Mouse (Mus musculus) CD4-positive, CD25-positive, alpha-beta regulatory T cell, adult 2 months (primary cell): ENCODE data around the gene Ppt1.
"Not testable (repeated sequence)": the region's sequence is repeated elsewhere in the genome, so short reads cannot be mapped to it uniquely, and the experiment has no call there.

Experiments
- DNase-seq: peaks from one replicate; pipeline ENCODE4 v3.0.0-alpha.2; 2012; ENCODE audit warnings: low read depth, low spot score

Ppt1 gene

GRCm38 (mm10) chr4:122835530-122836402 lies at the start of gene Ppt1:
TSS of gene Ppt1 (plus strand) at chr4:122836242.
- DNase-seq, result peak; percentile 94

- no peak for DNase-seq
These were observed 46.5 kb upstream of the Ppt1 start for GRCm38 (mm10) chr4:122789335-122790089.

GRCm38 (mm10) chr4:122808108-122808507 lies 27.9 kb upstream of the Ppt1 start:
- peak; percentile 85 for DNase-seq

DNA sequence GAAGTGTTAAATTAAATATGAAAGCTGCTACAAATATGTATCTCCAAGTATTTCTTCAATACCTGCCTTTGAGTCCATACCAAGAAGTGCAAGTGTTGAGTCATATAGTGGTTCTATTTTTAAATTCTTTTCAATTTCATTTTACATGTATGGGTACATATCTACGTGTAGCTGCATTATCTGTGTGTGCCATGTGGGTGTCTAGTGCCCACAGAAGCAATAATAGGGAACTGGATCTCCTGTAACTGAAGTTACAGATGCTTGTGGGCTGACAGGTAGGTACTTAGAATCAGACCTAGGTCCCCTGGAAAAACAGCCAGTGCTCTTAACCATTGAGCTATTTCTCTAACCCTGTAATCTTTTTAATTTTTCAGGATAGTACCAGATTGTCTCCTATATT lies 24.9 kb upstream of the Ppt1 start:
- DNase-seq, result no peak

DNA sequence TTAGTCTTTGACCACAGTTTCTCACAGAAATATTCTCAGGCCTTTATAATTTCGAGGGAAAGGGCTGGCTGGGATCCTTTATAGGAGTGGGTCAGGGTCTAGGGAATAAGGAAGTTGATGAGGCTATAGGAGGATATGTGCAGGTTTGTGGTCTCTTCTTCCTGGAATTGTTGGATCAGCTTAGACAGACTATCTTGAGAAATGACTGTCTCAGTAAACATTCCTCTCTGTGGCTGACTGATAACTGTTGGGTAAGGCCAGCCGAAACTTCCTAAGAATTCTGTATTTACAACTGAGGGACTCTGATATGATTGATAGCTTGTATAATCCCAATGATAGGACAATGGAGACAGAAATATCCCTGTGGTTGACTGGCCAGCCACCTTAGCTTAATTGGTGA lies 24.2 kb upstream of the Ppt1 start:
- DNase-seq, result no peak

DNA sequence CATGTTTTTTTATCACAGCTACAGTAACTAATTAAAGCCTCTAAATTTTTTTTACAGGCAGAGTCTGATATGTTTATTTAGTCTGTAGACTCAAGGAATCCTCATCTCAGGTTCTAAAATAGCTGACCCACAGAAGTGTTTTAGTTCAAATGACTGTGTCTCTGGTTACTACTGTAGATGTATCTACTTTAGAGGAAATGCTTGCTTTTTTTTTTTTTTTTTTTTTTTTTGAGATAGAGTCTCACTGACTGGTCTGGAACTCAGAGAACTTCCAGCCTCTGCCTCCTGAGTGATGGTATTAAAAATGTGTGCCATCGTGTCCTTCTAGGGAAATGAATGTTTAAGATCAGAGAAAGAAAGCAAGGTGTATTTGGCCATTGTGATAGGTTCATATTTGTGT lies 19.8 kb upstream of the Ppt1 start:
- no peak for DNase-seq

DNA sequence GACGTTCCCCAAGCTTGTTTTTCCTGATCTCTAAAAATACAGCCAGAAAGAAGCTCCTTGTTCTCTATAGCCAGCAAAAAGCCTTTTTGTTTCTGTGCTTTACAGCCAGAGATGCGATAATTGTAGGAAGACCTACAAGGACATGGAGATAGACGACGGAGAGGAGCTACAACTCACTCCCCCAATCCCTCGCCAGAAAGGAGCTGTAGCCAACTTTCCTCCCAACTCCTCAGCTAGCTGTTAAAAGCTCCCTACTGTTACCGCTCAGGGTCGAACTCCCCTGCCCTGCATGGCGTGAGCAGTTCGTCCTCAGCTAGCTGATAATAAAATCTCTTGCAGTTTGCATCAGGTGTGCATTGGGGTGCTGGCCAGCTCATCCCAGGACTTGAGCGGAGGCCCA lies 15.1 kb upstream of the Ppt1 start:
- not testable (repeated sequence) for DNase-seq

GRCm38 (mm10) chr4:122827651-122828050 lies 8.4 kb upstream of the Ppt1 start:
- DNase-seq, result no peak

- no peak for DNase-seq
These were observed 6.7 kb upstream of the Ppt1 start for GRCm38 (mm10) chr4:122829339-122829738.

DNA sequence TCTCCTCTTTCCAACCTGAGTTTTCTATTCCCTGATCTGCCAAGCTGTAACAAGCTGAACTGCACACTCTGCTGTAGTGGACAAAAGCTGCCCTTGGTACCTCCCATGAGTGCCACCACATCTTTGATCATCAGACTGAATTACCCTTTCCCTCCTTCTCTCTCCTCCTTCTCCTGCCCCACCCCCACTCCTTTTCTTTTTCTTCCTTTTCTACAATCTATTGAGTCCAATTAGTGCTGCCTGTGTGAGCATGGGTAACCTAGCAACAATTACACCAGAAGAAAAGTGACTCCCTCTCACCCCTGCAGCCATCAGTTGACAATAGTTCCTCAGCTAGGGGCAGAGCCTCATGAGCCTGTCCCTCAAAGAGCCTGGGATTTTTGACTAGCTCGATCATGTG lies 4.2 kb upstream of the Ppt1 start:
- no peak for DNase-seq

DNA sequence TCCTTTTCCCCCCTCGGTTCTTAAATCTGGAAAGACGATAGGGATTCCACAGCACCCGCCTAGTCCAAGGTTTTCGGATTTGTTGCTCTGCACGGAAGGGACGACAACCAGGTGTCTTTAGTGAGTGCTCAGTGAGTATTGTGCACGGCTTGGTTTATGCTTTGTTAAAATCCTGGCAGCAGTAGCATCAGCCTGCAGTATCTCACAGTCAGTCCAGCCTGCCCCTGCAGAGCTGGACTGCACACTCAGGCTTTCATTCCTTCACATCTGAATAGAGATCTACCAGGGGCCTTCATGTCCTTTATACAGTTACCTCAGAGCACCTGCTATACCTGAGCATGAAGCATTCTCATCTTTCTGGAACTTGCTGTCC lies 347 bp downstream of the Ppt1 start:
- no peak for DNase-seq

GRCm38 (mm10) chr4:122837180-122837730 lies 1.2 kb downstream of the Ppt1 start:
- DNase-seq, result no peak

DNA sequence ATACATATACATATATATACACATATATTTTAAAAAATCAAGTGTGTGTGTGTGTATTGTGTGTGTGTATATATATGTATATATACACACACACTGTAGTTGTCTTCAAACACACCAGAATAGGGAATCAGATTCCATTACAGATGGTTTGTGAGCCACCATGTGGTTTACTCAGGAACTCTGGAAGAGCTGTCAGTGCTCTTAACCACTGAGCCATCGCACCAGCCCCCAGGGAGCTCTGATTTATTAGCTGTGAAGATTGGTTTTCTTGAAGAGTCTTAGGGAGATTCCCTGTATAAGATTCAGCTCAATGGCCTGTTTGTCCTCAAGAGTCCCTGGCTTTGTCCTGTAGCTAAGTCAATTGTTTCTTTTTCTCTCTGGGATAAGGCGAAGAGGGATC lies 2.0 kb downstream of the Ppt1 start:
- DNase-seq, result no peak

DNA sequence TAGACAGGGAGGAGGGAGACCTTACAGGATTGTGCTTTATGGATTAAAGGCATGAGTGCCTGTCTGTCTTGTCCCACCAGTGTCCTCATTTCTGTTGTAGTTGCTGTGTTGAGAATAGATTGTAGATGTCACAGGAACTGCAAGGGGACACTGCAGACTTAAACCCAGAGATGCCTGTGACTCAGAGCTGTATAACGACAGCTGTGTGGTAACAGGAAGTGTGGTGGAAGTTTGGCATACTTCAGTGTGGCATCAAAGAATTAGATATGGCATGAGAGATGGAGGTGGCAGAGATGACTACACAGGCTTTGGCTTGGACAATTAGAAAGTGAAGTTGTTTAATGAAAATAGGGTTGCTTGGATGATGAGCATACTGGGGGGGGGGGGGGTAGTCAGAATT lies 2.4 kb downstream of the Ppt1 start:
- peak; percentile 43 for DNase-seq

- peak; percentile 32 for DNase-seq
These were observed 12.1 kb downstream of the Ppt1 start for GRCm38 (mm10) chr4:122848150-122848621.

DNA sequence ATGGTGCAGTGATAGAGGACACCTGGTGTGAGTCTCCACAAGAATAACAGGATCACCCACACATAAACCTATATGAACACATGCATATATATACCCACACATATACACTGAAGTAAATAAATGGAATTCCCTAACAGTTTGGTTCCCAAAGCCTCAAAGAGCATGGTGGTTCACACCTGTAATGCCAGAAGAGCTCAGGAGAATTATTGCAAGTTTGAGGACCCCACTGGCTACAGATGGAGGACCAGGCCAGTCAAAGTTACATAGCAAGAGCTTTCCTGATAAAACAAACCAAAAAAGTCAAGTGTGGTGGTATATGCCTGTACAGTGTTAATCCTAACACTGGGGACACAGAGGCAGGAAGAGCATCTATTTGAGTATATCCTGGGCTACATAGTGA lies 15.5 kb downstream of the Ppt1 start:
- no peak for DNase-seq

DNA sequence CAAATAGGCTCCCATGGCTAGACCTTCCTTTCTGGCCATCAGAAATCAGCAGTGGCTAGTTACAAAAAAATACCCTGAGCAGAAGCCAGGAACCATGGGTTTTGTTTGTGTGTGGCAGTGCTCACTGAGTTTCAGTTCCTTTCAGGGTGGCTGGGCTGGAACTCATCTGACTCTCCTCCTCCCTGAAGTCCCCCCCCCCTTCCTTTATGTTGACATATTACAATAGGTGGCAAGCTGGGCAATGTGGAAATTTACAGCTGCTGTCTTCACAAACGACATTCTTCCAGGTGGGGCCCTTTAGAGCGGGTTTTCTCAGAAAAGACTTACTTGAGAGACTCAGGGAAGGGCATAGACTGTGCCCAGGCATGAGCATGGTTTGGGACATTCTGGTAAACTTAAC lies 17.6 kb downstream of the Ppt1 start:
- DNase-seq, result peak; percentile 26

GRCm38 (mm10) chr4:122854770-122855169 lies 18.7 kb downstream of the Ppt1 start:
- DNase-seq, result no peak

DNA sequence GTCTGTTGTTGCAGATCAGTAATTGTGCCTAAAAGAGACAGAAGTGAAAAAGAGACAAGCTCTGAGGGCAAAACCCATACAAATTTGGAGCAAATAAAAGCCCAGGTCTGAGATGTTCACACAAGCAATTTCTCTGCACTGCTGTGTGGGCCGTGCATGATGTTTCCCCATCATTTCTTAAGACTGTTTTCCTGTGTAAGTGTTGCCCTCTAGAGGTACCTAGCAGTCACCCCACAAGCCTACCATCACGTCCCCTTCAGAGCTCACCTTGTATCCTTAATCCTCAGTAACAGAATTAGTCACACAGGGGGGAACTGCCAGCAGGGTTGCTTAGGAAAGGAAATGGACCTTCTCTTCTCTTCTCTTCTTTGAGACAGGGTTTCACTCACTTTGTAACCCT lies 21.9 kb downstream of the Ppt1 start:
- DNase-seq, result peak; percentile 47

DNA sequence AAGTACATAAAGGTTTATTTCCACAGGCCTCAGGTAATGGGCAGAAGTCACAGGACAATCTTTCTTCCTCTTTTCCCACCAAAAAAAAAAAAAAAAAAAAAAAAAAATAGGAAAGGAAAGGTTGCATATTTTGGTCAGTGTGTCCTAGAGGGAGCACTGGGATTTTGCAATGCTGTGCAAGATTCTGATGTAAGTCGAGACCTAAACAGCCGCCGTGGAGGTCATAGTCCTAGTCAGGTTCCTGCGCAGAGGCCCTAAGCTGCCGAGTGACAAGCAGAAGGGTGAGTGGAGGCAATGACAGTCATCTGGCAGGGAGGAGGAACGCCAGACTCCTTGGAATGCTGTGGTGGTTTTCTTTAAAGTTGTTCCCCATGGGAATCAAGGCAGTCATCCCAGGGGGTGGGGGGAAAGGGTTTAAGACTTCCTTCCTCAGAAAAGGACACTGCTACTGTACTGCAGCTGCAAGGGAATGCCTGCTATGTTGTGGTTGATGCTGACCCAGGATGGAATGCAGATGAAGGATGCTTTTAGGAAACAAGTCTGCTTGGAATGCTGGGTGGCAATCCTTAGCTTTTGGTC lies 23.1 kb downstream of the Ppt1 start:
- no peak for DNase-seq

DNA sequence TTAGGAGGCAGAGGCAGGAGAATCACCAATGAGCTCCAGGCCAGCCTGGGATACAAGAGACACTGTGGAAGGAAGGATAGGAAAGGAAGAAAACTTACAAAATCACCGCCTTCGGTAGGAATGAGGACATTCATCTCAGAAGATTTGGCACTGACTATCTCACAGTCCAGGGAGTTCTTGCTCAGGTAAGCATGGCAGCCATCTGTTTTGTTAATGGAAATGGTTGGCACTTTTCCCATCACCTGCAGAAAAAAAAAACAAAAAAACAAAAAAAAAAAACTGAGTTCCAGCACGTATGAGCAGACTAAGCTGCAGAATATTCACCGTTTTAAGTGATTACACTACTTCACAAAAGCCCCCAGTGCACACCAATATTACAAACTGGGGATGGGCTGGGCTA lies 25.8 kb downstream of the Ppt1 start:
- no peak for DNase-seq

- no peak for DNase-seq
These were observed 32.0 kb downstream of the Ppt1 start for GRCm38 (mm10) chr4:122868041-122868440.
